Mouse (Mus musculus): Measurements from ENCODE around the gene Olfr402. TPM values are rescaled to one million over a fixed set of nuclear protein-coding genes. Genes with fewer than 3 reads are reported as not detected.
"Not testable (repeated sequence)": the region's sequence is repeated elsewhere in the genome, so short reads cannot be mapped to it uniquely, and the experiment has no call there.

The Olfr402 gene
- 0.12 TPM in 1 of 2 replicates, not detected in the other for total RNA-seq (2017)

- no peak for ATAC-seq (ENCODE audit: extremely low read depth, insufficient number of reproducible peaks, low FRiP score, poor library complexity, severe bottlenecking)
These were observed at the start of gene Olfr402 for GRCm38 (mm10) chr11:74153229-74153628. Gene Olfr402 (plus strand): TSS chr11:74153529.

- no peak for ATAC-seq (ENCODE audit: extremely low read depth, insufficient number of reproducible peaks, low FRiP score, poor library complexity, severe bottlenecking)
These were observed 48.3 kb upstream of the Olfr402 start for GRCm38 (mm10) chr11:74105066-74105465.

GRCm38 (mm10) chr11:74113412-74113811, 39.9 kb upstream of the Olfr402 start, which contains the start of gene Olfr401:
Gene Olfr401 (plus strand): TSS chr11:74113712.
- ATAC-seq (ENCODE audit: extremely low read depth, insufficient number of reproducible peaks, low FRiP score, poor library complexity, severe bottlenecking): no peak

GRCm38 (mm10) chr11:74140001-74140400, 13.3 kb upstream of the Olfr402 start:
- ATAC-seq (ENCODE audit: extremely low read depth, insufficient number of reproducible peaks, low FRiP score, poor library complexity, severe bottlenecking): not testable (repeated sequence)

- no peak for ATAC-seq (ENCODE audit: extremely low read depth, insufficient number of reproducible peaks, low FRiP score, poor library complexity, severe bottlenecking)
These were observed 7.5 kb upstream of the Olfr402 start for GRCm38 (mm10) chr11:74145866-74146265.

- no peak for ATAC-seq (ENCODE audit: extremely low read depth, insufficient number of reproducible peaks, low FRiP score, poor library complexity, severe bottlenecking)
These were observed 15.4 kb downstream of the Olfr402 start for GRCm38 (mm10) chr11:74168771-74169170.

GRCm38 (mm10) chr11:74183168-74183567, 29.8 kb downstream of the Olfr402 start:
- no peak for ATAC-seq (ENCODE audit: extremely low read depth, insufficient number of reproducible peaks, low FRiP score, poor library complexity, severe bottlenecking)

- ATAC-seq (ENCODE audit: extremely low read depth, insufficient number of reproducible peaks, low FRiP score, poor library complexity, severe bottlenecking): no peak
These were observed 30.4 kb downstream of the Olfr402 start for GRCm38 (mm10) chr11:74183745-74184144.

GRCm38 (mm10) chr11:74185949-74186348, 32.6 kb downstream of the Olfr402 start, which contains the start of gene Olfr403:
Gene Olfr403 (plus strand): TSS chr11:74186249.
- ATAC-seq (ENCODE audit: extremely low read depth, insufficient number of reproducible peaks, low FRiP score, poor library complexity, severe bottlenecking): no peak

Other genes starting within 250 kb of the Olfr402 start
- gene Olfr395, start 244.2 kb upstream of the Olfr402 start, total RNA-seq (2017): 0.12 TPM in 1 of 2 replicates, not detected in the other
- not detected in 2 replicates for gene Olfr23, start 216.9 kb upstream of the Olfr402 start, total RNA-seq (2017)
- gene Olfr397, start 192.7 kb upstream of the Olfr402 start, total RNA-seq (2017): not detected in 2 replicates
- gene Olfr398, start 163.1 kb upstream of the Olfr402 start, total RNA-seq (2017): not detected in 2 replicates
- gene Olfr139, start 97.0 kb upstream of the Olfr402 start, total RNA-seq (2017): not detected in 2 replicates
- gene Olfr399, start 96.9 kb upstream of the Olfr402 start, total RNA-seq (2017): not detected in 2 replicates
- gene Zfp616, start 83.6 kb upstream of the Olfr402 start, total RNA-seq (2017): not detected in 2 replicates
- not detected in 2 replicates for gene Olfr401, start 39.8 kb upstream of the Olfr402 start, total RNA-seq (2017)
- gene Olfr403, start 32.7 kb downstream of the Olfr402 start, total RNA-seq (2017): not detected in 2 replicates
- gene Olfr43, start 57.9 kb downstream of the Olfr402 start, total RNA-seq (2017): not detected in 2 replicates
- not detected in 2 replicates for gene Olfr406, start 106.3 kb downstream of the Olfr402 start, total RNA-seq (2017)
- gene Olfr59, start 130.2 kb downstream of the Olfr402 start, total RNA-seq (2017): 0.70 TPM in 1 of 2 replicates, not detected in the other
- gene Olfr410, start 184.5 kb downstream of the Olfr402 start, total RNA-seq (2017): not detected in 2 replicates
- gene Olfr411, start 199.1 kb downstream of the Olfr402 start, total RNA-seq (2017): not detected in 2 replicates
- not detected in 2 replicates for gene Olfr412, start 208.5 kb downstream of the Olfr402 start, total RNA-seq (2017)

Data from neutrophil, adult 5-6 weeks (primary cell).